ENCODE assay signal across 8 mouse cellular contexts in the genomic region with DNA sequence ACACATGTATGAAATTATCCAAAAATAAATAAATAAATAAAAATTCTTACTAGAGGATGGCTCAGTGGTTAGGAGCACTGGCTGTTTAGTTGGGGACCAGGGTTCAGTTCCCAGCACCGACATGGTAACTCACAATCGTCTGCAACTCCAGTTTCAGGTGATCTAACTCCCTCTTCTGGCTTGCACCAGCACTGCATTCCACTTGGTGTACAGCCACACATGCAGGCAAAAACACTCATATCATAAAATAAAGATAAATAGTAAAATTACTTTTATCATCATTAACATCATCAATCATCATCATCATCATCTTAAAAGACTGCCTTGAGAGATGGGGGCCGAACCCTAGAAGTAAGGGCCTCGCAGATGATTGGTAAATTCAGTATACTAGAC. TPM values are rescaled to one million over a fixed set of nuclear protein-coding genes. Genes with fewer than 3 reads are reported as not detected.
DNase-seq lines count a peak whose midpoint lies in the region; ATAC-seq and TF ChIP-seq lines count a peak whose summit lies in the region.

No protein-coding gene starts in this region.

- H3K4me3 ChIP-seq in embryonic facial prominence, embryonic 11.5 days (ENCODE audit: low read depth, low read length), result no peak overlapping the region
- peak overlapping the region; percentile 70 for H3K4me3 ChIP-seq in intestine, embryonic 14.5 days (ENCODE audit: low read depth, low read length)
- H3K4me3 ChIP-seq in midbrain, postnatal 0 days (ENCODE audit: low read depth, low read length), result peak overlapping the region; percentile 84; the same call in 1 of the 2 replicates

- no peak overlapping the region for H3K9ac ChIP-seq in embryonic facial prominence, embryonic 11.5 days (replicated peaks; ENCODE audit: low read length)
- H3K9ac ChIP-seq in intestine, embryonic 14.5 days (ENCODE audit: low read length), result no peak overlapping the region
- no peak overlapping the region for H3K9ac ChIP-seq in midbrain, postnatal 0 days (replicated peaks; ENCODE audit: low read length, poor library complexity, severe bottlenecking)

- H3K27me3 ChIP-seq in embryonic facial prominence, embryonic 11.5 days (ENCODE audit: control insufficient read depth, insufficient read depth, low read length), result no peaks in the 10 kb centered on the region
- no peaks in the 10 kb centered on the region for H3K27me3 ChIP-seq in intestine, embryonic 14.5 days (replicated peaks; ENCODE audit: control insufficient read depth, insufficient read depth, low read length)
- H3K27me3 ChIP-seq in midbrain, postnatal 0 days (ENCODE audit: insufficient read depth, low read length), result no peaks in the 10 kb centered on the region

- no peaks in the 10 kb centered on the region for H3K36me3 ChIP-seq in embryonic facial prominence, embryonic 11.5 days (replicated peaks; ENCODE audit: control insufficient read depth, insufficient read depth, low read depth, low read length)
- 0 out of 2 replicates have a peak, but pooled peaks cover 9% of the 10 kb centered on the region for H3K36me3 ChIP-seq in intestine, embryonic 14.5 days (ENCODE audit: control insufficient read depth, insufficient read depth, low read length)
- H3K36me3 ChIP-seq in midbrain, postnatal 0 days (ENCODE audit: insufficient read depth, low read length), result peaks cover 4% of the 10 kb centered on the region; the same call in 1 of the 2 replicates

- TF ChIP-seq CTCF in midbrain, postnatal 0 days (IDR thresholded peaks at IDR 0.05), result peak; percentile 44

- no peaks in the 10 kb centered on the region for H3K4me1 ChIP-seq in embryonic facial prominence, embryonic 11.5 days (ENCODE audit: control insufficient read depth, insufficient read depth, low read length)
- 0 out of 2 replicates have a peak, but pooled peaks cover 8% of the 10 kb centered on the region for H3K4me1 ChIP-seq in intestine, embryonic 14.5 days (replicated peaks; ENCODE audit: control insufficient read depth, insufficient read depth, low read length)
- peaks cover 5% of the 10 kb centered on the region; the same call in 1 of the 2 replicates for H3K4me1 ChIP-seq in midbrain, postnatal 0 days (ENCODE audit: insufficient read depth, low read length)

- H3K4me2 ChIP-seq in embryonic facial prominence, embryonic 11.5 days (ENCODE audit: low read depth, low read length), result peak overlapping the region; percentile 45; the same call in 1 of the 2 replicates
- H3K4me2 ChIP-seq in intestine, embryonic 14.5 days (ENCODE audit: low read length), result peak overlapping the region; percentile 82
- no peak overlapping the region for H3K4me2 ChIP-seq in midbrain, postnatal 0 days (ENCODE audit: low read depth, low read length, poor library complexity, severe bottlenecking)

- intact Hi-C loops in left cerebral cortex, postnatal 4 days (cut with DNase I), result loop anchor here (10.0 kb wide), 1 partner anchor 73 kb away; a partner anchor contains a TSS

- ATAC-seq in embryonic facial prominence, embryonic 11.5 days (replicated peaks; ENCODE audit: insufficient number of reproducible peaks, low FRiP score, low TSS enrichment, low read depth), result no peak
- ATAC-seq in intestine, embryonic 14.5 days (replicated peaks; ENCODE audit: low FRiP score, low TSS enrichment, low read depth), result no peak
- peak; percentile 32; the same call in 1 of the 2 replicates for ATAC-seq in midbrain, postnatal 0 days (ENCODE audit: low FRiP score)

- peak; percentile 18 to 21 for DNase-seq in kidney, adult 8-10 months
- no peak for DNase-seq in kidney, postnatal 25 days
- peak; percentile 3 for DNase-seq in embryonic facial prominence, embryonic 11.5 days (ENCODE audit: low spot score)
- peak; percentile 59 for DNase-seq in intestine, embryonic 14.5 days (ENCODE audit: low spot score)
- DNase-seq in midbrain, postnatal 0 days (ENCODE audit: low spot score), result no peak
- DNase-seq in layer of hippocampus, postnatal 25 days (ENCODE audit: extremely low spot score in 1 of 2, low spot score in 1 of 2), result no peak
- no peak for DNase-seq in left cerebral cortex, postnatal 4 days
- no peak for DNase-seq in urinary bladder, postnatal 36 days (ENCODE audit: low spot score in 2 of 2)

- no peak overlapping the region for H3K27ac ChIP-seq in embryonic facial prominence, embryonic 11.5 days (replicated peaks; ENCODE audit: low read depth, low read length)
- no peak overlapping the region for H3K27ac ChIP-seq in intestine, embryonic 14.5 days (ENCODE audit: low read depth)
- no peak overlapping the region for H3K27ac ChIP-seq in midbrain, postnatal 0 days (ENCODE audit: low read depth, low read length)

- 61% methylated on average over 4 of the region's 4 CpGs for WGBS in embryonic facial prominence, embryonic 11.5 days
- WGBS in intestine, embryonic 14.5 days, result 72% methylated on average over 4 of the region's 4 CpGs
- 67% methylated on average over 4 of the region's 4 CpGs for WGBS in midbrain, postnatal 0 days

- H3K9me3 ChIP-seq in embryonic facial prominence, embryonic 11.5 days (replicated peaks; ENCODE audit: control insufficient read depth, low read length), result no peaks in the 10 kb centered on the region
- no peaks in the 10 kb centered on the region for H3K9me3 ChIP-seq in intestine, embryonic 14.5 days (ENCODE audit: control insufficient read depth, low read length)
- H3K9me3 ChIP-seq in midbrain, postnatal 0 days (ENCODE audit: low read length), result no peaks in the 10 kb centered on the region

RNA-seq across cellular contexts. Expression of a gene that starts 0.4 kb away (rescaled TPM):
- 28.1 and 28.5 TPM in 2 replicates for polyA plus RNA-seq in embryonic facial prominence, embryonic 11.5 days (2014; fragmentation: Nextera tagmentation; extraction: Ambion mirVana)
- polyA plus RNA-seq in intestine, embryonic 14.5 days (2014; fragmentation: Nextera tagmentation; extraction: Ambion mirVana), result 28.0 and 32.0 TPM in 2 replicates
- 19.1 and 26.1 TPM in 2 replicates for total RNA-seq in midbrain, postnatal 0 days (2014; rRNA removed)
- polyA plus RNA-seq in midbrain, postnatal 0 days (2015; fragmentation: Nextera tagmentation; extraction: Ambion mirVana), result 34.4 and 41.4 TPM in 2 replicates
- 10 to 100 TPM; 37.8 to 43.2 TPM for total RNA-seq in layer of hippocampus, postnatal 25 days (2021)
- 10 to 100 TPM; 45.0 to 45.3 TPM for total RNA-seq in left cerebral cortex, postnatal 4 days (2021)

RNA-seq across cellular contexts. Expression of a gene that starts 8.9 kb away (rescaled TPM):
- 0.31 and 0.38 TPM in 2 replicates for polyA plus RNA-seq in embryonic facial prominence, embryonic 11.5 days (2014; fragmentation: Nextera tagmentation; extraction: Ambion mirVana)
- polyA plus RNA-seq in intestine, embryonic 14.5 days (2014; fragmentation: Nextera tagmentation; extraction: Ambion mirVana), result 26.2 and 32.0 TPM in 2 replicates
- 0.19 TPM in 1 of 2 replicates, not detected in the other for total RNA-seq in midbrain, postnatal 0 days (2014; rRNA removed)
- polyA plus RNA-seq in midbrain, postnatal 0 days (2015; fragmentation: Nextera tagmentation; extraction: Ambion mirVana), result 0.28 and 0.36 TPM in 2 replicates
- total RNA-seq in layer of hippocampus, postnatal 25 days (2021), result not detected
- total RNA-seq in left cerebral cortex, postnatal 4 days (2021), result not detected

RNA-seq across cellular contexts. Expression of a gene that starts 56.9 kb away (rescaled TPM):
- 29.4 and 30.3 TPM in 2 replicates for polyA plus RNA-seq in embryonic facial prominence, embryonic 11.5 days (2014; fragmentation: Nextera tagmentation; extraction: Ambion mirVana)
- 32.3 and 32.6 TPM in 2 replicates for polyA plus RNA-seq in intestine, embryonic 14.5 days (2014; fragmentation: Nextera tagmentation; extraction: Ambion mirVana)
- total RNA-seq in midbrain, postnatal 0 days (2014; rRNA removed), result 15.0 and 22.9 TPM in 2 replicates
- polyA plus RNA-seq in midbrain, postnatal 0 days (2015; fragmentation: Nextera tagmentation; extraction: Ambion mirVana), result 24.1 and 29.0 TPM in 2 replicates
- total RNA-seq in layer of hippocampus, postnatal 25 days (2021), result 10 to 100 TPM; 24.8 to 25.5 TPM
- 10 to 100 TPM; 33.3 to 36.5 TPM for total RNA-seq in left cerebral cortex, postnatal 4 days (2021)

Comparison
In these comparisons a context has a peak if more than half of its experiments do, and no peak if none do; other contexts are left out.
1. DNase-seq: peak in kidney, adult 8-10 months (2 of 2), embryonic facial prominence, embryonic 11.5 days (single experiment) and intestine, embryonic 14.5 days (single experiment); none in kidney, postnatal 25 days (0 of 2), midbrain, postnatal 0 days (single experiment), layer of hippocampus, postnatal 25 days (0 of 2), left cerebral cortex, postnatal 4 days (single experiment) and urinary bladder, postnatal 36 days (0 of 2).